Mouse (Mus musculus): ENCODE data around the gene Nav2. TPM values are rescaled to one million over a fixed set of nuclear protein-coding genes. Genes with fewer than 3 reads are reported as not detected.
A peak's percentile ranks its signal among the peaks of the same experiment; 100 is the strongest.

Nav2 gene
- polyA plus RNA-seq, 1 experiment from 2014 or later, result 2.8 TPM

GRCm38 (mm10) chr7:48917463-48917862, 8.9 kb downstream of the Nav2 start:
- Histone ChIP-seq H3K4me3 (no peak overlapping the region), H3K9me3 (replicated peaks) (no peaks in the 10 kb centered on the region), H3K4me1 (no peaks in the 10 kb centered on the region), H3K4me2 (no peak overlapping the region), H3K27me3 (replicated peaks) (peaks cover 6% of the 10 kb centered on the region), H3K36me3 (no peaks in the 10 kb centered on the region), H3K27ac (no peak overlapping the region), H3K9ac (no peak overlapping the region)
- 26% methylated on average over 5 of the region's 5 CpGs for WGBS (ENCODE audit: insufficient replicate concordance)
- ATAC-seq, result no peak

GRCm38 (mm10) chr7:48917988-48918387, 9.5 kb downstream of the Nav2 start:
- Histone ChIP-seq H3K27ac (no peak overlapping the region), H3K4me3 (no peak overlapping the region), H3K4me1 (no peaks in the 10 kb centered on the region), H3K27me3 (replicated peaks) (peaks cover 6% of the 10 kb centered on the region), H3K9me3 (replicated peaks) (no peaks in the 10 kb centered on the region), H3K9ac (no peak overlapping the region), H3K36me3 (no peaks in the 10 kb centered on the region), H3K4me2 (no peak overlapping the region)
- ATAC-seq, result no peak
- WGBS (ENCODE audit: insufficient replicate concordance), result 49% methylated on average over 5 of the region's 5 CpGs

GRCm38 (mm10) chr7:48918389-48918788, 9.9 kb downstream of the Nav2 start:
- H3K27me3 ChIP-seq (replicated peaks), result peaks cover 6% of the 10 kb centered on the region
- no peak for ATAC-seq
- no peaks in the 10 kb centered on the region for H3K4me1 ChIP-seq
- WGBS (ENCODE audit: insufficient replicate concordance), result 58% methylated on average over 11 of the region's 11 CpGs
- H3K9ac ChIP-seq, result no peak overlapping the region
- H3K27ac ChIP-seq, result no peak overlapping the region
- H3K4me2 ChIP-seq, result no peak overlapping the region
- H3K36me3 ChIP-seq, result no peaks in the 10 kb centered on the region
- H3K9me3 ChIP-seq (replicated peaks), result no peaks in the 10 kb centered on the region
- H3K4me3 ChIP-seq, result no peak overlapping the region

GRCm38 (mm10) chr7:48923620-48924019, 15.1 kb downstream of the Nav2 start:
- H3K27me3 ChIP-seq (replicated peaks), result no peaks in the 10 kb centered on the region
- no peak overlapping the region for H3K9ac ChIP-seq
- H3K36me3 ChIP-seq, result no peaks in the 10 kb centered on the region
- no peaks in the 10 kb centered on the region for H3K4me1 ChIP-seq
- H3K4me2 ChIP-seq, result no peak overlapping the region
- H3K9me3 ChIP-seq (replicated peaks), result no peaks in the 10 kb centered on the region
- H3K4me3 ChIP-seq, result no peak overlapping the region
- H3K27ac ChIP-seq, result no peak overlapping the region
- no peak for ATAC-seq
- WGBS (ENCODE audit: insufficient replicate concordance), result 24% methylated on average over 10 of the region's 10 CpGs

GRCm38 (mm10) chr7:48925214-48925613, 16.7 kb downstream of the Nav2 start:
- WGBS (ENCODE audit: insufficient replicate concordance), result 39% methylated on average over 3 of the region's 3 CpGs
- no peaks in the 10 kb centered on the region for H3K36me3 ChIP-seq
- no peak overlapping the region for H3K4me2 ChIP-seq
- H3K9ac ChIP-seq, result no peak overlapping the region
- peak; percentile 63 for ATAC-seq
- no peaks in the 10 kb centered on the region for H3K27me3 ChIP-seq (replicated peaks)
- no peaks in the 10 kb centered on the region for H3K9me3 ChIP-seq (replicated peaks)
- no peak overlapping the region for H3K4me3 ChIP-seq
- no peak overlapping the region for H3K27ac ChIP-seq
- no peaks in the 10 kb centered on the region for H3K4me1 ChIP-seq

GRCm38 (mm10) chr7:48928364-48928763, 19.8 kb downstream of the Nav2 start:
- H3K27ac ChIP-seq, result no peak overlapping the region
- ATAC-seq, result no peak

GRCm38 (mm10) chr7:48930399-48930798, 21.9 kb downstream of the Nav2 start:
- 66% methylated on average over 5 of the region's 5 CpGs for whole genome bisulfite sequencing (ENCODE audit: insufficient replicate concordance)
- H3K4me3 ChIP-seq, result no peak overlapping the region
- H3K27ac ChIP-seq, result no peak overlapping the region
- H3K9ac ChIP-seq, result no peak overlapping the region
- ATAC-seq, result no peak
- no peaks in the 10 kb centered on the region for H3K9me3 ChIP-seq (replicated peaks)
- H3K4me2 ChIP-seq, result no peak overlapping the region
- H3K36me3 ChIP-seq, result no peaks in the 10 kb centered on the region
- H3K4me1 ChIP-seq, result no peaks in the 10 kb centered on the region
- H3K27me3 ChIP-seq (replicated peaks), result peaks cover 12% of the 10 kb centered on the region

More at GRCm38 (mm10) chr7:48928364-48928763, 19.8 kb downstream of the Nav2 start:
- Histone ChIP-seq H3K4me1 (no peaks in the 10 kb centered on the region), H3K4me2 (no peak overlapping the region), H3K36me3 (no peaks in the 10 kb centered on the region), H3K4me3 (no peak overlapping the region), H3K9me3 (replicated peaks) (no peaks in the 10 kb centered on the region), H3K27me3 (replicated peaks) (peaks cover 7% of the 10 kb centered on the region; the same call in 1 of the 2 replicates), H3K9ac (no peak overlapping the region)
- 9% methylated on average over 3 of the region's 3 CpGs for WGBS (ENCODE audit: insufficient replicate concordance)

- no peak for ATAC-seq
- H3K9me3 ChIP-seq (replicated peaks), result no peaks in the 10 kb centered on the region
- H3K4me1 ChIP-seq, result no peaks in the 10 kb centered on the region
- H3K9ac ChIP-seq, result no peak overlapping the region
- H3K27ac ChIP-seq, result no peak overlapping the region
- peaks cover 12% of the 10 kb centered on the region for H3K27me3 ChIP-seq (replicated peaks)
- no peak overlapping the region for H3K4me3 ChIP-seq
- WGBS (ENCODE audit: insufficient replicate concordance), result 75% methylated on average over 2 of the region's 2 CpGs
- H3K4me2 ChIP-seq, result no peak overlapping the region
- no peaks in the 10 kb centered on the region for H3K36me3 ChIP-seq
These were observed 23.6 kb downstream of the Nav2 start for GRCm38 (mm10) chr7:48932138-48932537.

GRCm38 (mm10) chr7:48934816-48935215, 26.3 kb downstream of the Nav2 start:
- H3K27ac ChIP-seq, result no peak overlapping the region
- ATAC-seq, result no peak
- 85% methylated on average over 2 of the region's 2 CpGs for WGBS (ENCODE audit: insufficient replicate concordance)

GRCm38 (mm10) chr7:48937562-48937961, 29.0 kb downstream of the Nav2 start:
- Histone ChIP-seq H3K9ac (no peak overlapping the region), H3K36me3 (no peaks in the 10 kb centered on the region), H3K27ac (no peak overlapping the region), H3K27me3 (replicated peaks) (peaks cover 12% of the 10 kb centered on the region), H3K4me3 (no peak overlapping the region), H3K9me3 (replicated peaks) (no peaks in the 10 kb centered on the region), H3K4me2 (peak overlapping the region; percentile 40), H3K4me1 (0 out of 2 replicates have a peak, but pooled peaks cover 4% of the 10 kb centered on the region)
- 29% methylated on average over 11 of the region's 11 CpGs for WGBS (ENCODE audit: insufficient replicate concordance)
- peak; percentile 46; the same call in 1 of the 2 replicates for ATAC-seq

More at GRCm38 (mm10) chr7:48934816-48935215, 26.3 kb downstream of the Nav2 start:
- Histone ChIP-seq H3K9me3 (replicated peaks) (no peaks in the 10 kb centered on the region), H3K4me1 (0 out of 2 replicates have a peak, but pooled peaks cover 4% of the 10 kb centered on the region), H3K36me3 (no peaks in the 10 kb centered on the region), H3K9ac (no peak overlapping the region), H3K4me2 (no peak overlapping the region), H3K27me3 (replicated peaks) (peaks cover 12% of the 10 kb centered on the region), H3K4me3 (no peak overlapping the region)

GRCm38 (mm10) chr7:48938190-48938589, 29.7 kb downstream of the Nav2 start:
- Histone ChIP-seq H3K4me2 (no peak overlapping the region; the same call in 1 of the 2 replicates), H3K4me3 (no peak overlapping the region), H3K36me3 (no peaks in the 10 kb centered on the region), H3K9me3 (replicated peaks) (no peaks in the 10 kb centered on the region), H3K27ac (no peak overlapping the region), H3K9ac (no peak overlapping the region), H3K4me1 (0 out of 2 replicates have a peak, but pooled peaks cover 4% of the 10 kb centered on the region), H3K27me3 (replicated peaks) (peaks cover 6% of the 10 kb centered on the region)
- WGBS (ENCODE audit: insufficient replicate concordance), result 15% methylated on average over 4 of the region's 4 CpGs
- no peak for ATAC-seq

- no peaks in the 10 kb centered on the region for H3K36me3 ChIP-seq
- H3K4me2 ChIP-seq, result no peak overlapping the region
- H3K9me3 ChIP-seq (replicated peaks), result no peaks in the 10 kb centered on the region
- WGBS (ENCODE audit: insufficient replicate concordance), result 41% methylated on average over 4 of the region's 4 CpGs
- H3K4me3 ChIP-seq, result no peak overlapping the region
- H3K9ac ChIP-seq, result no peak overlapping the region
- no peak overlapping the region for H3K27ac ChIP-seq
- peaks cover 14% of the 10 kb centered on the region for H3K4me1 ChIP-seq
- ATAC-seq, result peak; percentile 74
- H3K27me3 ChIP-seq (replicated peaks), result peaks cover 9% of the 10 kb centered on the region; the same call in 1 of the 2 replicates
These were observed 40.0 kb downstream of the Nav2 start for GRCm38 (mm10) chr7:48948381-48949108.

All from liver, embryonic 12.5 days (tissue).